Mouse (Mus musculus): ENCODE measurements at regions not wholly inside any gene's neighbourhood (a gene's known extent, or its start where the extent isn't known, plus 50 kb on each side); places are given as distances from the start of the nearest gene placed in this dataset.

DNA sequence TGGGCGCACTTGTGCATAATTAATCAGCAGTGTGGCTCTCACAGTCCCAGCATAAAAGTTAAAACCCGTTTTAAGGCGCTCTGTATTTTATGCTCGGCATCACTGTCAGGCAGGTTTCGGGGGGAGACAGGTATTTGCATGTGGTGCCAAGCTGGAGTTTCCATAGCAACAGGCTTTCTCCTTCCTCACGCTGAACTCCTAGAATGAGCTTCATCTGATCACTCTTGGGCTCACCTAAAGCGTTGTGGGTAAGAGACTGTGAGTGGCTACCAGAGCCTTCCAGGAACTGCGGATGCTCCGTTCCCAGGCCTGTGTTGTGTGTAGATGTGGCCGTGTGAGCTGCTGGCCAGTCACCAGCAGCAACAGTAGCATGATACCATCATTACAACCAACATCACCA is 161.5 kb downstream of the Ajap1 start:
- WGBS: 73% methylated on average over 10 of the region's 10 CpGs
- no peak for DNase-seq (ENCODE audit: low spot score)
- Histone ChIP-seq H3K4me2 (replicated peaks; ENCODE audit: low read depth, low read length, severe bottlenecking) (no peak overlapping the region), H3K9ac (ENCODE audit: low read depth, low read length, severe bottlenecking) (no peak overlapping the region), H3K27me3 (ENCODE audit: control insufficient read depth, insufficient read depth, low read length) (no peaks in the 10 kb centered on the region), H3K36me3 (ENCODE audit: control insufficient read depth, insufficient read depth, low read length) (no peaks in the 10 kb centered on the region), H3K9me3 (ENCODE audit: control insufficient read depth, low read length) (no peaks in the 10 kb centered on the region), H3K27ac (replicated peaks; ENCODE audit: low read depth, low read length) (no peak overlapping the region), H3K4me1 (ENCODE audit: control insufficient read depth, insufficient read depth, low read length) (peaks cover 11% of the 10 kb centered on the region; the same call in 1 of the 2 replicates), H3K4me3 (replicated peaks; ENCODE audit: low read length) (no peak overlapping the region)
- no peak for ATAC-seq (ENCODE audit: low FRiP score, low read depth)
- TF ChIP-seq POLR2A (IDR thresholded peaks at IDR 0.05; ENCODE audit: borderline replicate concordance, extremely low read depth, insufficient read depth, insufficient read length): no peak

DNA sequence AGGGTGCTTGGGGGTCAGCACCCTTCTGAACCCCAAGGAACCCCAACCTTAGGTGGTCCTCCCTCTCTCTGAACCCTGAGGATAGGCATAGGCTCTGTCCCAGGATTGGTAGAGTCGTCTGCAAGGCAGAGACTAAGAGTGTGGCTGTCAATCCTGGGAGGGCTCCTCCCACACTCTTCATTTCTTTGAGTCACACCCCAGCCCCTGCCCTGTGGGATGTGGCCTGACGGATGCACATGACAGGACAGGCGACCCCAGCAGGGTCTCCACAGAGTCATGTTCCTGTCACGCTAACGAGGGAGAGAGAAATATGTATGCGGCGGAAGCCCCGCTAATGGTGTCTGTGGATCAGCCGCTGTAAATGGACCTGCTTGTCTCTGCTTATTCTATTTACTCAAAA is 162.0 kb downstream of the Ajap1 start:
- ATAC-seq (ENCODE audit: low FRiP score, low read depth): no peak
- WGBS: 67% methylated on average over 9 of the region's 9 CpGs
- no peaks in the 10 kb centered on the region for H3K36me3 ChIP-seq (ENCODE audit: control insufficient read depth, insufficient read depth, low read length)
- no peaks in the 10 kb centered on the region for H3K9me3 ChIP-seq (ENCODE audit: control insufficient read depth, low read length)
- no peak overlapping the region for H3K4me2 ChIP-seq (replicated peaks; ENCODE audit: low read depth, low read length, severe bottlenecking)
- H3K4me3 ChIP-seq (replicated peaks; ENCODE audit: low read length): no peak overlapping the region
- peaks cover 7% of the 10 kb centered on the region; the same call in 1 of the 2 replicates for H3K4me1 ChIP-seq (ENCODE audit: control insufficient read depth, insufficient read depth, low read length)
- DNase-seq (ENCODE audit: low spot score): no peak
- no peak overlapping the region for H3K27ac ChIP-seq (replicated peaks; ENCODE audit: low read depth, low read length)
- no peak overlapping the region for H3K9ac ChIP-seq (ENCODE audit: low read depth, low read length, severe bottlenecking)
- no peak for TF ChIP-seq POLR2A (IDR thresholded peaks at IDR 0.05; ENCODE audit: borderline replicate concordance, extremely low read depth, insufficient read depth, insufficient read length)
- H3K27me3 ChIP-seq (ENCODE audit: control insufficient read depth, insufficient read depth, low read length): no peaks in the 10 kb centered on the region

DNA sequence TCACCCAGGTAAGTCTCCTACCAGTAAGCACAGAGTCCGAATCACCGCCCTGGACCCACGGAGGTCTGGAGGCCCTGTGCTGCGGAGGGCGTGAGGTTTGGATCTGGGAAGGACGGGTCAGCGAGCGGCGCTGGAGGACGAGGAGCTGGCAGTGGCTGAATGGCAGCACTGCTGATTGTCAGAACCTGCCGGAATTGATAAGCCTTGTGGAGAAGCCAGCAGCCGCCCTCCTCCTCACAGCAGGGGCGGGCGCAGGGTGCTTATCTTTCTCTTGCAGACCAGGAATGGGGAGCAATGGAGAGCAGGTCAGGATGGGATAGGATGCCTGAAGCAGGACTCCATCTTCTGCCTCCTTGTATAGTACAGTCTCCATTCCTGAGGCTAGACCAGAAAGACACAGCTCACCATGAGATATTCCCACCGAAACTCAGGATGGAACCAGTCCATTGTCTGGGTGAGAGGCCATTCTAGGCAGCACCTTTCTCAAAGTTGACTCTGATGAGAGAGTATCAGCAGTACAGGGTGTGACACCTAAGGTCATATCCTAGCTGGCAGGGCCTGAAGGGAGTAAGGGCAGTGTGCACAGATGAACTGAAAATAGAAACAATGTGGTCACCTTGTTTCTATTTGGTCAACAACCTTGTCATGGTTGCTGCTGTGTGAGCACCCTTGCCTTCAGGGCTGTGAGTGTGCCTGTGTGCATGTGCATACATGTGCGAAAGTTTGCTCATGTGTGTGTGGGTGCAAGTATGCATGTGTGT is 165.5 kb downstream of the Ajap1 start:
- WGBS: 81% methylated on average over 16 of the region's 16 CpGs
- H3K27ac ChIP-seq (replicated peaks; ENCODE audit: low read depth, low read length): no peak overlapping the region
- no peaks in the 10 kb centered on the region for H3K27me3 ChIP-seq (ENCODE audit: control insufficient read depth, insufficient read depth, low read length)
- TF ChIP-seq POLR2A (IDR thresholded peaks at IDR 0.05; ENCODE audit: borderline replicate concordance, extremely low read depth, insufficient read depth, insufficient read length): no peak
- no peaks in the 10 kb centered on the region for H3K4me1 ChIP-seq (ENCODE audit: control insufficient read depth, insufficient read depth, low read length)
- no peak for DNase-seq (ENCODE audit: low spot score)
- H3K9ac ChIP-seq (ENCODE audit: low read depth, low read length, severe bottlenecking): no peak overlapping the region
- no peak overlapping the region for H3K4me3 ChIP-seq (replicated peaks; ENCODE audit: low read length)
- ATAC-seq (ENCODE audit: low FRiP score, low read depth): no peak
- no peaks in the 10 kb centered on the region for H3K9me3 ChIP-seq (ENCODE audit: control insufficient read depth, low read length)
- no peak overlapping the region for H3K4me2 ChIP-seq (replicated peaks; ENCODE audit: low read depth, low read length, severe bottlenecking)
- H3K36me3 ChIP-seq (ENCODE audit: control insufficient read depth, insufficient read depth, low read length): no peaks in the 10 kb centered on the region

DNA sequence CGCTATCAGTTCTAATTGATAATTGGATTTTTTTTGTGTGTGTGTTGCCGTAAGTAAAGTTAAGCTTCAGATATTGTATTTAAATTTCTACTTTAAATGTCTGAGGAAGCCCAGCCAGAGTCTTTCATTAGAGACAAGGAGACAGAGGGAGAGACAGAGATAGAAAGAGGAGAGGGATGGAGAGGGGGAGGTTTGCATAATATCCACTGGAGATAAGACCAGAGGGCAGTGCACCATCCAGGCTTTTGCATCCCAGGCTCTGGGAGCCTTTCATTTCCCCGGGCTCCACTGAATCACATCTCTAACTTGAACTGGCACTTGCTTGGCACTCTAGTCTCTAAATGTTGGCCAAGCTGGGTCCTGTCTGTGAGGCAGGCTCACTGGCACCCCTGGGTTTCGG is 166.1 kb downstream of the Ajap1 start:
- WGBS: 90% methylated on average over 4 of the region's 4 CpGs
- TF ChIP-seq POLR2A (IDR thresholded peaks at IDR 0.05; ENCODE audit: borderline replicate concordance, extremely low read depth, insufficient read depth, insufficient read length): no peak
- DNase-seq (ENCODE audit: low spot score) (no peak), ATAC-seq (ENCODE audit: low FRiP score, low read depth) (no peak)
- H3K27me3 ChIP-seq (ENCODE audit: control insufficient read depth, insufficient read depth, low read length): no peaks in the 10 kb centered on the region
- no peak overlapping the region for H3K27ac ChIP-seq (replicated peaks; ENCODE audit: low read depth, low read length)
- H3K4me3 ChIP-seq (replicated peaks; ENCODE audit: low read length): no peak overlapping the region
- H3K4me2 ChIP-seq (replicated peaks; ENCODE audit: low read depth, low read length, severe bottlenecking): no peak overlapping the region
- no peaks in the 10 kb centered on the region for H3K4me1 ChIP-seq (ENCODE audit: control insufficient read depth, insufficient read depth, low read length)
- H3K36me3 ChIP-seq (ENCODE audit: control insufficient read depth, insufficient read depth, low read length): no peaks in the 10 kb centered on the region
- H3K9ac ChIP-seq (ENCODE audit: low read depth, low read length, severe bottlenecking): no peak overlapping the region
- no peaks in the 10 kb centered on the region for H3K9me3 ChIP-seq (ENCODE audit: control insufficient read depth, low read length)

DNA sequence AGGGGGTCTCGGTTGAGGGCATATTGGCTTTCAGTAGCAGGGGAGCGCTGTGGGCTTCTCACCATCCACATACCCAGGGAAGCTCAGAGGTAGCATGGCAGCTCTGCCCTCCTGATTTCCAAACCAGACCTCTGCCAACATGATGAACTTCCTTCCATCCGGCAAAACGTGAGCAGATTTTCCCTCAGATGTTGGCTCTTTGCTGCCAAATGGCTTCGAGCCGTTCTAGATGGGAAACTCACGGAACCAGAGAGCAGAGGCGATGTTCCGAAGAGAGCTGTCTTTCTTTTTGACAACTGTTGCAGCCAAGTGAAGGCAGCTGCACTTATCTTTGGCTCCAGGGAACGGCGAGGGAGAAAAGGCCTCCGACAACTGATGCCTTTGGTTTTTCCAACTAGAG is 168.7 kb downstream of the Ajap1 start:
- no peak overlapping the region for H3K9ac ChIP-seq (ENCODE audit: low read depth, low read length, severe bottlenecking)
- no peaks in the 10 kb centered on the region for H3K4me1 ChIP-seq (ENCODE audit: control insufficient read depth, insufficient read depth, low read length)
- H3K36me3 ChIP-seq (ENCODE audit: control insufficient read depth, insufficient read depth, low read length): no peaks in the 10 kb centered on the region
- H3K9me3 ChIP-seq (ENCODE audit: control insufficient read depth, low read length): no peaks in the 10 kb centered on the region
- no peak overlapping the region for H3K4me3 ChIP-seq (replicated peaks; ENCODE audit: low read length)
- DNase-seq (ENCODE audit: low spot score) (no peak), ATAC-seq (ENCODE audit: low FRiP score, low read depth) (no peak)
- WGBS: 78% methylated on average over 12 of the region's 12 CpGs
- no peak overlapping the region for H3K4me2 ChIP-seq (replicated peaks; ENCODE audit: low read depth, low read length, severe bottlenecking)
- no peak overlapping the region for H3K27ac ChIP-seq (replicated peaks; ENCODE audit: low read depth, low read length)
- TF ChIP-seq POLR2A (IDR thresholded peaks at IDR 0.05; ENCODE audit: borderline replicate concordance, extremely low read depth, insufficient read depth, insufficient read length): no peak
- H3K27me3 ChIP-seq (ENCODE audit: control insufficient read depth, insufficient read depth, low read length): no peaks in the 10 kb centered on the region
